In the genomic region with DNA sequence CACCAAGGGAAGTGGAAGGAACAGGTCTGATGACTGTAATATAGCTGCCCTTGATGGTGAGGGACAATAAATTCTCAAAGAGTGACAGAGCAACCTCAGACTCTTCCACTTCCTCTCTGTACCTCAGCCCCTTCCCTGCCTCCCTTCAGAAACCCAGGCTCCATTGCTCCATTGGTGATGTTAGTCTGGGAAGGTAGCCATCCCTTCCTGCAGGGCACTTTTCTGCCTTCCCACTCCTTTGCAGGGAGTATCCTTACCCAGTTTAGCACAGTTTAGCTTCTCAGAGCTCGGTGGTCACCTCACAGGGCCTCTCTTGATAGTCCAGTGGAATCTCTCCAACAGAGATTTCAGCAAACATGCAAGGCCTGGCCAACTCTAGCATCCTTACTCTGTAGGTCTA, we compare ENCODE assay signal across 23 mouse cellular contexts. TPM values are rescaled to one million over a fixed set of nuclear protein-coding genes. Genes with fewer than 3 reads are reported as not detected.
DNase-seq lines count a peak whose midpoint lies in the region; ATAC-seq and TF ChIP-seq lines count a peak whose summit lies in the region.
"Had no signal": no experiment of that assay in that cellular context is flagged by ENCODE, and none has a peak within 500 bp of the region (broad histone marks: within the 10 kb centered on the region; RNA-seq: fewer than 3 reads in every experiment).

No protein-coding gene starts in this region.

- H3K9ac ChIP-seq in heart, embryonic 13.5 days = no peak overlapping the region
- H3K9ac ChIP-seq in liver, embryonic 15.5 days = peak overlapping the region; percentile 57
- H3K9ac ChIP-seq: forebrain, embryonic 12.5 days; hindbrain, embryonic 13.5 days; limb, embryonic 15.5 days; stomach, embryonic 15.5 days had no signal

- no peaks in the 10 kb centered on the region for H3K9me3 ChIP-seq in heart, embryonic 13.5 days
- no peaks in the 10 kb centered on the region for H3K9me3 ChIP-seq in erythroblast, embryonic 14.5 days (ENCODE audit: control insufficient read depth, low read length)
- H3K9me3 ChIP-seq in liver, embryonic 15.5 days (replicated peaks) = no peaks in the 10 kb centered on the region
- H3K9me3 ChIP-seq: forebrain, embryonic 12.5 days; hindbrain, embryonic 13.5 days; limb, embryonic 15.5 days; stomach, embryonic 15.5 days had no signal

- H3K36me3 ChIP-seq in heart, embryonic 13.5 days = no peaks in the 10 kb centered on the region
- H3K36me3 ChIP-seq in erythroblast, embryonic 14.5 days (ENCODE audit: control insufficient read depth) = peaks cover 50% of the 10 kb centered on the region
- peaks cover 24% of the 10 kb centered on the region for H3K36me3 ChIP-seq in liver, embryonic 15.5 days (replicated peaks)
- H3K36me3 ChIP-seq: forebrain, embryonic 12.5 days; hindbrain, embryonic 13.5 days; limb, embryonic 15.5 days; stomach, embryonic 15.5 days had no signal

- ATAC-seq in heart, embryonic 13.5 days (ENCODE audit: extremely low read depth, insufficient number of reproducible peaks, low FRiP score, low TSS enrichment) = no peak
- no peak for ATAC-seq in liver, embryonic 15.5 days (ENCODE audit: insufficient read depth)
- ATAC-seq: CD4-positive, CD25-positive, alpha-beta regulatory T cell, adult 4 months; lung, postnatal 0 days had no signal

- no peak for TF ChIP-seq POLR2A in cerebellum, adult 2 months (IDR thresholded peaks at IDR 0.05; ENCODE audit: borderline replicate concordance, insufficient read depth, low read length)

- peak overlapping the region; percentile 92 for H3K4me3 ChIP-seq in cerebellum, adult 2 months (replicated peaks; ENCODE audit: insufficient read depth, low read depth, low read length)
- H3K4me3 ChIP-seq in heart, embryonic 13.5 days = no peak overlapping the region
- peak overlapping the region; percentile 95 for H3K4me3 ChIP-seq in erythroblast, embryonic 14.5 days (replicated peaks)
- peak overlapping the region; percentile 80 for H3K4me3 ChIP-seq in liver, embryonic 15.5 days (replicated peaks)
- H3K4me3 ChIP-seq: forebrain, embryonic 12.5 days; hindbrain, embryonic 13.5 days; limb, embryonic 15.5 days; stomach, embryonic 15.5 days had no signal

- H3K4me2 ChIP-seq in heart, embryonic 13.5 days = peak overlapping the region; percentile 22
- peak overlapping the region; percentile 96 for H3K4me2 ChIP-seq in liver, embryonic 15.5 days
- H3K4me2 ChIP-seq: forebrain, embryonic 12.5 days; hindbrain, embryonic 13.5 days; limb, embryonic 15.5 days; midbrain, embryonic 11.5 days; stomach, embryonic 15.5 days had no signal

- 0% methylated on average over 1 of the region's 1 CpGs for WGBS in cerebellum, adult 2 months
- 57% methylated on average over 1 of the region's 1 CpGs for WGBS in heart, embryonic 13.5 days
- WGBS in liver, embryonic 15.5 days (ENCODE audit: insufficient replicate concordance) = 36% methylated on average over 1 of the region's 1 CpGs

- H3K4me1 ChIP-seq in cerebellum, adult 2 months (ENCODE audit: control insufficient read depth, insufficient read depth, low read length) = peaks cover 32% of the 10 kb centered on the region
- H3K4me1 ChIP-seq in heart, embryonic 13.5 days = peaks cover 25% of the 10 kb centered on the region
- H3K4me1 ChIP-seq in erythroblast, embryonic 14.5 days (ENCODE audit: control insufficient read depth) = peaks cover 79% of the 10 kb centered on the region
- H3K4me1 ChIP-seq in liver, embryonic 15.5 days (replicated peaks) = peaks cover 78% of the 10 kb centered on the region

- no peaks in the 10 kb centered on the region for H3K27me3 ChIP-seq in cerebellum, adult 2 months (ENCODE audit: control insufficient read depth, insufficient read depth, low read length)
- H3K27me3 ChIP-seq in heart, embryonic 13.5 days (replicated peaks) = peaks cover 54% of the 10 kb centered on the region
- no peaks in the 10 kb centered on the region for H3K27me3 ChIP-seq in erythroblast, embryonic 14.5 days (ENCODE audit: control insufficient read depth)
- peaks cover 11% of the 10 kb centered on the region for H3K27me3 ChIP-seq in liver, embryonic 15.5 days

- TF ChIP-seq CTCF in cerebellum, adult 2 months (IDR thresholded peaks at IDR 0.05; ENCODE audit: borderline replicate concordance, insufficient read depth, low read depth, low read length) = no peak

- H3K27ac ChIP-seq in cerebellum, adult 2 months (ENCODE audit: insufficient read depth, low read length) = peak overlapping the region; percentile 51
- H3K27ac ChIP-seq in heart, embryonic 13.5 days (replicated peaks) = no peak overlapping the region
- H3K27ac ChIP-seq in liver, embryonic 15.5 days (replicated peaks) = peak overlapping the region; percentile 87
- H3K27ac ChIP-seq: forebrain, embryonic 12.5 days; hindbrain, embryonic 13.5 days; left cerebral cortex, adult 2 months; limb, embryonic 15.5 days; macrophage; stomach, embryonic 15.5 days had no signal

- DNase-seq in cerebellum, adult 2 months = peak; percentile 55 to 60
- no peak for DNase-seq in cerebellum, adult 11 months
- no peak for DNase-seq in heart, postnatal 4 days
- no peak for DNase-seq in adrenal gland, adult 8-10 months
- no peak for DNase-seq in thymus, adult 18-20 months
- DNase-seq: adrenal gland, postnatal 36 days; gastrocnemius, postnatal 10 days; heart, adult 18-20 months; kidney, adult 18-20 months; kidney, postnatal 4 days; left cerebral cortex, postnatal 4 days had no signal

RNA-seq across cellular contexts. Expression of a gene that starts 22.1 kb away (rescaled TPM):
- 31.2 and 35.4 TPM in 2 replicates for polyA plus RNA-seq in cerebellum, adult 2 months (2012; rRNA removed)
- 0.79 and 1.2 TPM in 2 replicates for polyA plus RNA-seq in heart, embryonic 13.5 days (2015; fragmentation: Nextera tagmentation; extraction: Ambion mirVana)
- total RNA-seq in heart, postnatal 4 days (2021) = 1 to 10 TPM in 1 of 2 experiments, under 1 TPM in 1; 0.69 to 1.7 TPM
- 0.64 and 1.1 TPM in 2 replicates for polyA plus RNA-seq in erythroblast, embryonic 14.5 days (2012)
- polyA plus RNA-seq in liver, embryonic 15.5 days (2015; fragmentation: Nextera tagmentation; extraction: Ambion mirVana) = 14.9 and 15.4 TPM in 2 replicates
- total RNA-seq in adrenal gland, adult 8-10 months (2022) = 10 to 100 TPM; 43.3 to 76.1 (median 62.1) TPM
- polyA plus RNA-seq: CD4-positive, CD25-positive, alpha-beta regulatory T cell, adult 4 months; macrophage had no signal

RNA-seq across cellular contexts. Expression of a gene that starts 30.7 kb away (rescaled TPM):
- polyA plus RNA-seq in cerebellum, adult 2 months (2012; rRNA removed) = 24.6 and 27.1 TPM in 2 replicates
- 37.2 and 41.9 TPM in 2 replicates for polyA plus RNA-seq in heart, embryonic 13.5 days (2015; fragmentation: Nextera tagmentation; extraction: Ambion mirVana)
- 10 to 100 TPM; 21.9 to 24.7 TPM for total RNA-seq in heart, postnatal 4 days (2021)
- polyA plus RNA-seq in erythroblast, embryonic 14.5 days (2012) = 0.59 and 1.2 TPM in 2 replicates
- polyA plus RNA-seq in liver, embryonic 15.5 days (2015; fragmentation: Nextera tagmentation; extraction: Ambion mirVana) = 12.7 and 13.5 TPM in 2 replicates
- total RNA-seq in adrenal gland, adult 8-10 months (2022) = 10 to 100 TPM; 29.3 to 43.6 (median 33.2) TPM

Comparison
In these comparisons a context has a peak if more than half of its experiments do, and no peak if none do; other contexts are left out.
1. DNase-seq: peak in cerebellum, adult 2 months (2 of 2); none in cerebellum, adult 11 months (single experiment), heart, postnatal 4 days (single experiment), adrenal gland, adult 8-10 months (single experiment) and thymus, adult 18-20 months (0 of 2).